Mouse (Mus musculus): Measurements from ENCODE around the gene Flot1.
"Not testable (repeated sequence)": the region's sequence is repeated elsewhere in the genome, so short reads cannot be mapped to it uniquely, and the experiment has no call there.

The Flot1 gene

GRCm38 (mm10) chr17:35836178-35836965 lies 13.3 kb downstream of the Flot1 start:
- DNase-seq: peak; percentile 90 to 96

GRCm38 (mm10) chr17:35836991-35837422 lies 14.0 kb downstream of the Flot1 start:
- DNase-seq: peak; percentile 85 to 91

- DNase-seq: peak; percentile 39 to 66
Measured at GRCm38 (mm10) chr17:35837487-35837886, 14.5 kb downstream of the Flot1 start.

GRCm38 (mm10) chr17:35838122-35838544 lies 15.1 kb downstream of the Flot1 start, which contains the start of gene Tubb5:
TSS of gene Tubb5 (minus strand) at chr17:35838306.
- DNase-seq: peak; percentile 98 to 99

GRCm38 (mm10) chr17:35838570-35838969 lies 15.5 kb downstream of the Flot1 start:
- DNase-seq: no peak

- DNase-seq: not testable (repeated sequence)
Measured at GRCm38 (mm10) chr17:35839002-35839401, 16.0 kb downstream of the Flot1 start.

GRCm38 (mm10) chr17:35840561-35840960 lies 17.5 kb downstream of the Flot1 start:
- no peak for DNase-seq

GRCm38 (mm10) chr17:35841076-35841950 lies 18.3 kb downstream of the Flot1 start, which contains the start of gene Mdc1:
TSS of gene Mdc1 (plus strand) at chr17:35841515.
- DNase-seq: peak; percentile 100

- DNase-seq: no peak
Measured at GRCm38 (mm10) chr17:35842006-35842405, 19.0 kb downstream of the Flot1 start.

- DNase-seq: no peak
Measured at GRCm38 (mm10) chr17:35843514-35843913, 20.5 kb downstream of the Flot1 start.

- peak; percentile 34 to 53 for DNase-seq
Measured at GRCm38 (mm10) chr17:35848112-35848511, 25.1 kb downstream of the Flot1 start.

- DNase-seq: no peak
Measured at GRCm38 (mm10) chr17:35850974-35851373, 27.9 kb downstream of the Flot1 start.

- DNase-seq: no peak
Measured at GRCm38 (mm10) chr17:35859371-35859770, 36.3 kb downstream of the Flot1 start.

GRCm38 (mm10) chr17:35859835-35860234 lies 36.8 kb downstream of the Flot1 start:
- DNase-seq: peak in 1 of 2 experiments; percentile 6

- DNase-seq: no peak
Measured at GRCm38 (mm10) chr17:35860831-35861197, 37.8 kb downstream of the Flot1 start.

GRCm38 (mm10) chr17:35861198-35861857 lies 38.3 kb downstream of the Flot1 start, which contains the start of gene Nrm:
TSS of gene Nrm (plus strand) at chr17:35861318.
- peak; percentile 92 to 94 for DNase-seq

GRCm38 (mm10) chr17:35864832-35865353 lies 41.9 kb downstream of the Flot1 start:
- no peak for DNase-seq

GRCm38 (mm10) chr17:35865481-35866280 lies 42.7 kb downstream of the Flot1 start, which contains the start of gene Ppp1r18:
TSS of gene Ppp1r18 (plus strand) at chr17:35865593.
- peak; percentile 62 to 83 for DNase-seq

- DNase-seq: peak; percentile 59 to 84
Measured at GRCm38 (mm10) chr17:35866281-35866831, 43.3 kb downstream of the Flot1 start.

GRCm38 (mm10) chr17:35866911-35867890 lies 44.2 kb downstream of the Flot1 start:
- peak; percentile 57 to 69 for DNase-seq

Data from kidney, postnatal 25 days (tissue).